Mouse (Mus musculus): ENCODE measurements around the gene Gm17469. TPM values are rescaled to one million over a fixed set of nuclear protein-coding genes. Genes with fewer than 3 reads are reported as not detected.
"Not testable (repeated sequence)": the region's sequence is repeated elsewhere in the genome, so short reads cannot be mapped to it uniquely, and the experiment has no call there.

Gm17469 gene
- polyA plus RNA-seq (2015; fragmentation: Nextera tagmentation; extraction: Ambion mirVana) = not detected in 2 replicates

- not testable (repeated sequence) for H3K4me2 ChIP-seq; H3K9me3 ChIP-seq (replicated peaks); H3K4me1 ChIP-seq (replicated peaks); H3K4me3 ChIP-seq; H3K27me3 ChIP-seq; H3K27ac ChIP-seq; ATAC-seq (replicated peaks; ENCODE audit: insufficient number of reproducible peaks, insufficient read depth, low FRiP score, low read depth); H3K9ac ChIP-seq; H3K36me3 ChIP-seq
- WGBS = no CpG with 5 or more reads among the region's 4 CpGs
Observed at GRCm38 (mm10) chrX:124629593-124629992, at the start of gene Gm17469. Gm17469 (plus strand) TSS chrX:124629893.

Other genes starting within 250 kb of the Gm17469 start
- not detected in 2 replicates for gene Gm17584, start 129.3 kb upstream of the Gm17469 start, polyA plus RNA-seq (2015; fragmentation: Nextera tagmentation; extraction: Ambion mirVana)